Mouse (Mus musculus) MEL (cell line): ENCODE data around the gene Selenow.

Source experiments
- CTCF ChIP-seq, 3 experiments: IDR thresholded peaks in 2 of 3; conservative IDR thresholded peaks in 1 of 3; 2 replicates each; pipeline ENCODE4 v1.5.1; 2011 to 2012; ENCODE audit warnings: low read length in 3 of 3, low read depth in 2 of 3, mild to moderate bottlenecking in 2 of 3, improper control_type of control experiment in 1 of 3, inconsistent platforms in 1 of 3, mixed read lengths in 1 of 3, moderate library complexity in 1 of 3; ENCODE audit not compliant: control insufficient read depth in 1 of 3, insufficient read depth in 1 of 3, poor library complexity in 1 of 3, severe bottlenecking in 1 of 3
- E2F4 ChIP-seq: IDR thresholded peaks from 2 replicates; pipeline ENCODE4 v1.6.1; 2011; ENCODE audit warnings: low read depth, low read length, improper control_type of control experiment, borderline replicate concordance
- EP300 ChIP-seq, 2 experiments: IDR thresholded peaks; 2 replicates each; pipeline ENCODE4 v1.6.1; 2011; ENCODE audit warnings: improper control_type of control experiment in 2 of 2, low read length in 2 of 2, low read depth in 1 of 2, mild to moderate bottlenecking in 1 of 2
- KAT2A ChIP-seq: conservative IDR thresholded peaks from 2 replicates; pipeline ENCODE4 v1.6.1; 2012; ENCODE audit warnings: low read depth, low read length, improper control_type of control experiment, inconsistent platforms
- POLR2A ChIP-seq, 2 experiments: IDR thresholded peaks; 2 replicates each; pipeline ENCODE4 v1.6.1; 2011 to 2012; ENCODE audit warnings: low read length in 2 of 2, mild to moderate bottlenecking in 2 of 2, control low read depth in 1 of 2, improper control_type of control experiment in 1 of 2, low read depth in 1 of 2, moderate library complexity in 1 of 2; ENCODE audit not compliant: control insufficient read depth in 1 of 2, insufficient read depth in 1 of 2, poor library complexity in 1 of 2
- TAL1 ChIP-seq: IDR thresholded peaks from 2 replicates; pipeline ENCODE4 v1.6.1; 2012; ENCODE audit warnings: mild to moderate bottlenecking, inconsistent platforms, low read length, moderate library complexity, mixed read lengths
- ZC3H11A ChIP-seq: IDR thresholded peaks from 2 replicates; pipeline ENCODE4 v1.6.1; 2012; ENCODE audit warnings: low read depth, mild to moderate bottlenecking, inconsistent platforms, low read length, improper control_type of control experiment
- ZNF384 ChIP-seq: IDR thresholded peaks from 2 replicates; pipeline ENCODE4 v1.6.1; 2012; ENCODE audit warnings: low read depth, mild to moderate bottlenecking, inconsistent platforms, low read length, improper control_type of control experiment

- no peak for TF ChIP-seq E2F4
- no peak for TF ChIP-seq TAL1
- no peak for TF ChIP-seq KAT2A
- no peak for TF ChIP-seq POLR2A (IDR thresholded peaks at IDR 0.05; ENCODE audit: control insufficient read depth in 1 of 2, insufficient read depth in 1 of 2, low read depth in 1 of 2, low read length in 2 of 2, poor library complexity in 1 of 2)
- TF ChIP-seq ZC3H11A, result no peak
- TF ChIP-seq ZNF384, result peak; percentile 92
- no peak for TF ChIP-seq CTCF (IDR thresholded peaks at IDR 0.05 in 2 of 3, conservative IDR thresholded peaks at IDR 0.05 in 1 of 3; ENCODE audit: control insufficient read depth in 1 of 3, insufficient read depth in 1 of 3, low read depth in 2 of 3, low read length in 3 of 3, poor library complexity in 1 of 3, severe bottlenecking in 1 of 3)
- no peak for TF ChIP-seq EP300 (IDR thresholded peaks at IDR 0.05; ENCODE audit: low read depth in 1 of 2, low read length in 2 of 2)
Observed at GRCm38 (mm10) chr7:15901366-15902048, 20.7 kb downstream of the Selenow start.
